Mouse (Mus musculus) kidney, adult 9 months (tissue): Measurements from ENCODE around the gene 6330409D20Rik.

Experiments used
- DNase-seq: peaks from one replicate; pipeline ENCODE4 v3.0.0; 2022

6330409D20Rik gene

DNA sequence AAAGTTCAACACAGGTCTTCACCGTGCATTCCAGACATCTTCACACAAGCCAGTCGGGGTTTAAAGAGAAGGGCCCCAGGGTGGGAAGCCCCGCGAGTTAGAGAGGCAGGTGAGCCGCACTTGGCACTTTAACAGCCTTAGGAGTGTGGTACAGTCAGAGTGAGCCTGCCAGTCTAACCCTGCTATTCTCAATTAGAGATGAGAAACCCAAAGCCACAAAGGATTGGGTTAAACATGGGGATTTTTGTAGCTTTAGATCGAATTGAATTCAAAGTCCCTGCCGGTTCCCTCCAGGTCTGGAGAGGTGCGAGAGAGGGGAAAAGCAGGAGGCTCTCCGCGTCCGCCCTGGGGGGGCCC is at the start of gene 6330409D20Rik:
Gene 6330409D20Rik (minus strand): TSS at position 101 of the 357 bp plus-strand sequence.
- DNase-seq: no peak

DNA sequence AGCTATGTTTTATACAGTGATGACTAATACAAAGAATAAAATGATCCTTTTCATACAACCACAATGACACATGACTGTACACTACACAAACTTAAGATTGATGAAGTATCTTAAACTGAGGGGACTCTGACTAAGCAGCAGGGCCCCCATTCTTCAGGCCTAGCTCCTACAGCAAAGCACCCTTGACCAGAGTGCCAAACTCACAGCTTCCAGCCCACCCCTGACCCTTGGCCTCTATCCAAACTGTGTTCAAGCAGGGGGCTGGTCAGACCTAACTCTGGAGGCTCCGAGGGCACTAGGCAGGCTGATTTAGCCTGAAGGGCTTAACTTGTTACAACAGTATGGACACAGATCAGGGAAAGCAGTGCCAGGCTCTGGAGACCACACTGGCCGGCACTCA is 47.8 kb upstream of the 6330409D20Rik start:
- DNase-seq: no peak

DNA sequence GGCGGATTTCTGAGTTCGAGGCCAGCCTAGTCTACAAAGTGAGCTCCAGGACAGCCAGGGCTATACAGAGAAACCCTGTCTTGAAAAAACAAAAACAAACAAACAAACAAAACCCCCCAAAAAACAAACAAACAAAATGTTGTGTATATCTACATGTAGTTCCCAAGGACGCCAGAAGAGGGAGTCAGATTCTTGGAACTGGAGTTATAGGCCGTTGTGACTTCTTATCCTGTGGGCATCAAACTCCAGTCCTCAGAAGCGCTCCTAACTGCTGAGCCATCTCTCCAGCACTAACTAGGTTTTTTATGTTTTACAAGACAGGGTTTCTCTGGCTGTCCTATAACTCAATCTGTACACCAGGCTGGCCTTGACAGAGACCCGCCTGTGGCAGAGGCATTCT is 46.4 kb upstream of the 6330409D20Rik start:
- no peak for DNase-seq

DNA sequence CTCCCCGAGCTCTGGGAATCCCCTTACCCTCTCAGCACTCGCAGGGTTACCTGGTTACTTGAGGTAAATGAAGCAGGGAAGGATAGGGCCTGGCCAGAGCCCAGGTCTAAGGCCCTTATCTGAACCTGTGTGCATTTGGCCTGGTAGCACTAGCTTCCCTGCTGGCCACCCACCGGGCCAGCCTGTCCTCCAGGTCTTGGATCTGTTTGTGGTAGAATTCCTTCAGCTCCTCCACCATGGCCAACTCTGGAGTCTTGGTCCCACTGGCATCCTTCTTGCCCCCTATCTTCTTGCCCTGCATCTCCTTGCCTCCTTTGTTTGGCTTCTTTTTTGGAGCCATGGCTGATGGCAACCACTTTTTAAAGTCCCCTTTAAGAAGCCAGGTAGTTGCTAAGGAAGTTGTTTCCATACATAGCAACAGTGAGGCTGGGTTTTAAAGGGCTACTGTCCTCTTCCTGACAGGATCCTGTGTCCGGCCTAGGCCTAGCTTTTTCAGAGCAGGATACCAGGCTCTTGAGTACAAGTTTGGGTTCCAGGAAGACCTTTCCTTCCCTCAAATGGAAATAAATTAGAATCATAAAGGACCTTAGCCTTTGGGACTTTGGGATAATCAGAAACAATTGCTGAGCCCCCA is 43.3 kb upstream of the 6330409D20Rik start, which contains the start of gene Cfap157:
Gene Cfap157 (minus strand): TSS at position 381 of the 634 bp plus-strand sequence.
- peak; percentile 46 for DNase-seq

DNA sequence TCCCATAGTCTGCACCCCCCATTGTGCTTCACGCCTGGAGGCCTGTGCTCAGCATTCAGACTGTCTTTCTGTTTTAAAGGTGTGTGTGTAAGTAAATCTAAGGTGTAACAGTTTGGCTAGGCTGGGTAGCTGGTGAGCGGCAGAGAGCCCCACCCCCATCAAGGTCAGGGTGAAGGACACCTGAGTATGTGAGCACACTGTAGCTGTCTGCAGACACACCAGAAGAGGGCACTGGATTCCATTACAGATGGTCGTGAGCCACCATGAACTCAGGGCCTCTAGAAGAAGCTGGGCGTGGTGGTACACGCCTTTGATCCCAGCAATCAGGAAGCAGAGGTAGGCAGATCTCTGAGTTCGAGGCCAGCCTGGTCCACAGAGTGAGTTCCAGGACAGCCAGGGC is 40.9 kb upstream of the 6330409D20Rik start:
- no peak for DNase-seq

DNA sequence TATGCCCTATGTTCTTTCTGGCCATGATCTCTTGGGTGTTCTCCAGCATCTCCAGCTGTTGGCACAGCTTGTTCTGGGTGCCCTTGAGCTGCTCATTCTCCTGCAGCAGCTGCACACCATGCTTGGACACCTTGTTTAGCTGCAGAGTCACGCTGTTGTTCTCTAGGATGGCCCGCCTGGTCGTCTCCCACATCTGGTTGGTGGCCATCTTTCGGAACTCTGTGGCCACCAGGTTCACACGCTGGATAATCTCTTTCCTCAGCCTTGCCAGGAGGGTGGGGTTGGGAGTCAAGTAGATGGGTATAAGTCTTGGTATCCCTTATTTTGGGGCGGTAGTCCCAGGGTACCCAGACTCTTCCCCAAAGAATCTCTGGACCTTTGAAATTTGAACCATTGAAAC is 38.9 kb upstream of the 6330409D20Rik start:
- DNase-seq: no peak

DNA sequence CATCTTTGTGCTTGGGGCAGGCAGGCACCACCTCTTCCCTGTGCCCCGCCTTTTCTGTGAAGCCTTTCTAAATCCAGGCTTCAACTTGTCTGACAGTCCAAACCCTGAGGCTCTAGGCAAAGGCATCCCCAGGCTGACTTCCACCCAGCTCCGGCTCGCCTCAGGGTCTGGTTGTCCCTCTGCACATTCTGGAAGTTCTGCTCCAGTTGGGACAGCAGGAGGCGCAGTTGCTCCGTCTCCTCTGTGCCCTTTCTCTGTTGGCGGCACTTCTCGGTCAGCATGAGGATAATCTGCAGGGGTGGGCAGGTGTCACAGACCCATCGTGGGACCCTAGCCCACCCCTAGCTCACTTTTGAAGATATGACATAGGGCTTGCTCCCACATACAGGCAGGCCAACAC is 38.3 kb upstream of the 6330409D20Rik start:
- peak; percentile 55 for DNase-seq

DNA sequence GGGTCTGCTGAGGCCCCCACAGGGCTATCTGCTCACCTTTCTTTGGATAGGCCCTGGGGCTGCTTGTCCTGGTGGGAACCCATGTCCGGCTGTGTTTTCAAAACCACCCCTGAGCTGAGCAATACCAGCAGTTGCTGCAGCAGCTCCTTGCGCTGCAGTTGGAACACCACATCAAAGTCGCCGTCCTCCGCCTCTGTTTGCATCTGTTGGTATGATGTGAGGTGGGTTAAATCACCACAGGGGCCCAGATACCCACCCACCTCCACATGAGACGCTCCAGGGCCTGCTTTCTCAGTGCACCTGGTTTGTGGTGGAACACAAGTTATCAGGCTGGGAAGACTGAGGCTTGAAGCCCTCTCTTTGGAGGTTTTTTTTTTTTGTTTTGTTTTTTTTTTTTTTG is 37.3 kb upstream of the 6330409D20Rik start:
- DNase-seq: no peak

DNA sequence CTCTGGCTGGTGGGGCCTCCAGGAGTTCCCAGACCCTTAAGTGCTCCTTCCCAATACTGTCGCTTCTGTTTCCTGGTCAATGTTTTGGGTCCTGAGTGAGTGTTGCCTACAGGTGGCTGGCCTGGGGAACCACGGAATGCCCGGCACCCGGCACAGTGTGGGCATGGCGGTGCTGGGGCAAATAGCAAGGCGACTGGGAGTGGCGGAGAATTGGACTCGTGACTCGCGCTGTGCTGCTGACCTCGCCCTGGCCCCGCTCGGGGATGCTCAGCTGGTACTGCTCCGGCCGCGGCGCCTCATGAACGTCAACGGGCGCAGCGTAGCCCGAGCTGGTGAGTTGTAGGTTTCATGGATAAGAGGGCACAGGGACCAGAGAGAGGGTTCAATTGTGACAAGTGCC is 35.4 kb upstream of the 6330409D20Rik start:
- DNase-seq: no peak

DNA sequence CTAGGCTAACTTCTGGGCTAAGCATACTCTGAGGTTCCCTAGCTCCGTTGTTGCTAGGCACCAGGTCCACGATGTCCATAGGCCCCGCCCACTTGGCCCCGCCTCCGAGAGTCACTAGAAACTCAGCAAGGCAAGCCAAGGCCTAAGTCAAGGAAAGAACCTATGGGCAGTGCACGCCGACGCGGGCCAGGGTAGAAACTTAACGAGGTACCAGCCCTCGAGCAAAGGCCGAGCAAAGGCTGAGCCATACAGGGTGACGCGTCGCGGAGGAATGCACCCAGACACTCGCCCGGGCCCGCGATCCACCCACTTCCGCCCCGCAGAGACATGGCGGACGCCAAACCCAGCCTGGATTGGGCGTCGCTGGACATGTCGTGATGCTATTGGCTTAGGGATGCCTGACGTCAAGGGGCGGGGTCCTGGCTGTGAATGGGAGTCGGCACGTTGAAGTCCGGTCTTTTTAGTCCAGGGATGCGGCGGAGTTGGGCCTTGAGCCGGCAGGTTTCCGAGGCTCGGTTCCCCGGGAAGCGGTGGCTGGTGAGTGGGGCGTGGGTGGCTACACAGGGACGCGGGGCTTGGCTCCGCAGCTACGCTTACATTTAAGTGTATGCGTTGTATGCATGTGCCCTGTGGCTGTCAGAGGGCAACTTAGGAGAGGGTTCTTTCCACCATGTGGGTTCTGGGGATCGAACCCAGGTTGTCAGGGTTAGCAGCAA is 34.7 kb upstream of the 6330409D20Rik start, which contains the start of the genes Ttc16 and Ptrh1:
Gene Ttc16 (minus strand): TSS at position 275 of the 716 bp plus-strand sequence.
Gene Ptrh1 (plus strand): TSS at position 428 of the 716 bp plus-strand sequence.
- DNase-seq: peak; percentile 99

DNA sequence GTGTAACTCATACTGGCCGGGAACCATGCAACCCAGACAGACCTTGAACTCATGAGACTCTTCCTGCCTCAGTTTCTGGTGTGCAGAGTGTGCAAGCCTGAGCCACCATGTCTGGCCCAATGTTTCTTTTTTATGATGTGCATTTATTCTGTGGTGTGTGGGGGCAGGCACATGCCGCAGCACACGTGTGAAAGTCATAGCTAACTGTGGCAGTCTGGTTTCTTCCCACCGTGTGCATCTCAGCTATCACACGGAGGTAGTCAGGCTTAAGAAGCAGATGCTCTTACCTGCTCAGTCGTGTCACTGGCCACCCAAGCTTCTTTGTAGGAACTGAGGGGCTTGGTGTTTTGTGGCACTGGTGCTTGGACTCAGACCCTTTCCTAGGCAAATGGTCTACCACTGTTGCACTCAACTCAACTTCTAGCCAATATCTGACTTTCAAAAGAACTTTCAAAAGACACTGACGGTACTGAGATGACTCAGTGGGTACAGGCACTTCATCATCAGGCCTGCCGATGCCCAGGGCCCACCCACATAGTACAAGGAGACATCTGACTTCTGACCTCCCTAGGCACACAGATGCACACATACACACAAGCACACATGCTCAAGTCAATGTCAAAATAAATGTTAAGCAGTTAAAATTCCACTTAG is 31.9 kb upstream of the 6330409D20Rik start:
- no peak for DNase-seq

DNA sequence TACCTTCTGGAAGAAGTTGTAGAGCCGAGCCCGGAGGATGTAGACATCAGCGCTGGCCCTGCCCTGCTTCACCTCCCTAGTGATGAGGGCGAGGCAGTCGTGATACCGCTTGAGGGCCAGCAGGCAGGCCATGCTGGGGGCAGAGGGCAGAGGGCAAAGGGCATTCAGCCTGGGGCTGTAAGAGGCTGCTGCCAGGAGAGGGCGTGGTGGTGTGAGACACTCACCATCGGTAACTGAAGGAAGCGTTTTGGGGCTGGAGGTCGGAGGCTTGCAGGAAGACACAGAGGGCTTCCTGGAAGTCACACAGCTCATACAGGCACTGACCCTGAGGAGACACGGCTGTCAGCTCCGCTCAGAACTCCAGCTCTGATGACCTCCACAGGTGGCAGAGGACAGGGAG is 31.1 kb upstream of the 6330409D20Rik start:
- peak; percentile 65 for DNase-seq

DNA sequence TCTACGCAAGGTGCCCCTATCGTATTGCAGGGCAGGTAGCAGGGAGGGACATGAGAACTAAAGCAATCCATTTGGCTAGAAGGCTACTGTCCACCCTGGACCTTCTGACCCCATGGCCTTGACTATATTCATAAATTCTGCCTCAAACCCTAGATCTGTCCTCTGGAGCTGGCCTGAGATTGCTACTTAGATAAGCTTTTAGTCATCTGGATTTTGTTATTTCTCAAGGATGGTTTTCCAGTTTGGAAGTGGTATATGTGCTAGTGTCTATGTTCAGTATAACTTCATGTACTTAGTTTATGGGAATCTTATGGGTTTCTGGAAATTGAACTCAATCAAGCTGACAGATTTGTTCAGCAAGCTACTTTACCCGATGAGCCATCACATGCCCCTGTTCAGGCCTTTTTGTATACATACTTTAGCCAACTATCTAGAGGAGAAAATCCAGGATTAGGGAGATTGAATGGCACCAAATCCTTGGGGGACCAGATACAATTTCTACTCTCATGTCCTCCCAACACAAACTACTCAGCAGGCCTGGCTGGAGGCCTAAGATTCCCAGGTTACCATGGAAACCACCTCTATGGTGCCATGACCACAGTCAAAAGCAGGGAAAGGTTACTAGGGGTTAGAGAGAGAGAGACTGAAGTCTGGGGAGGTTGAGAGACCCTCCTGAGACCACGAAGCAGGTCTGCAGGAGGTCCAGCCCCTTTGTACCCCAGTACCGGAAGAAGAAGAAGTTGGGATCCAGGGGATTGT is 28.7 kb upstream of the 6330409D20Rik start:
- DNase-seq: no peak

DNA sequence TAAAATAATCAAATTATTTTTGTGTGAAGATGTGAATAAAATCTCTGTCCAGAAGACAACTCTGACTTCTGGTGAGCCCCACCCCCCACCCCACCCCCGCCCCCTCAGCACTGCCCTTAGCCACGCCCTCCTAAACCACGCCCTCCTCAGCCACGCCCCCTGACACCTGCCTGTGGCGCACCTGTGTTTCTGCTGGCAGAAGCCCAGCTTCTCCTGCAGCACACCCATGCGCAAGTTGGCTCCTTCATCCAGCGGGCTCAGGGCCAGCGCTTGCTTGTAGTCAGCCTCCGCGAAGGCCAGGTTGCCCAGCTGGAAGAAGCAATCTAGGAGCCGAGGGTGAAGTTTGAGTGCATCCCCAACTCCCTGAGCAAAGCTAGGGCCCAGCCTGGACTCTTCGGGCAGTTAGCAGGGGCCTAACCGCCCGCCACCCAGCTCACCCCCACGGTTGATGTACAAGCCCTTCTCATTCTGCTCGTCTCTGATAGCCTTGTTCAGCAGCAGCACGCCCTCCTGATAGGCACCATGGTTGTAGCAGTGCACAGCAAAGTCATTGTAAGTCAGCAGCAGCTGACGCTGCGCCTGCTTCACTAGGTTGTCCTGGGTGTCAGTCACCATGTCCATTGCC is 28.0 kb upstream of the 6330409D20Rik start:
- peak; percentile 61 for DNase-seq

DNA sequence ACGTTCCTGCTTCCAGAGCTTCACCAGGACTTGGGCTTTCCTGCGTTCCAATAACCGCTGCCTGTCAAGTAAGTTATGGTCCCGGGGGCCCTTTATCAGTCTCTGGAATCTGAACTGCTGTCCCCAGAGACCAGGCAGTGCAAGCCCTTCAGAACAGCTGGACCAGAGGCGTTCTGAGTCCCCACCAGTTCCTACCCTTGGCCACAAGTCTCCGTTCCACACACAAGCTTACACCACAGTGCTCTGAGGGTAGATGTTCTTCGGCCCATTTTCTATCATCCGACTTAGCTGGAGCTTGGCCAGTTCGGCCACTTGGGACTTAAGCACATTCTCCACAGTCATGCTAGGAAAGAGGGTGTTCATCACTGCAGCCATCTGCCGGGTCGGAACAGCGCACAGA is 26.4 kb upstream of the 6330409D20Rik start:
- no peak for DNase-seq

DNA sequence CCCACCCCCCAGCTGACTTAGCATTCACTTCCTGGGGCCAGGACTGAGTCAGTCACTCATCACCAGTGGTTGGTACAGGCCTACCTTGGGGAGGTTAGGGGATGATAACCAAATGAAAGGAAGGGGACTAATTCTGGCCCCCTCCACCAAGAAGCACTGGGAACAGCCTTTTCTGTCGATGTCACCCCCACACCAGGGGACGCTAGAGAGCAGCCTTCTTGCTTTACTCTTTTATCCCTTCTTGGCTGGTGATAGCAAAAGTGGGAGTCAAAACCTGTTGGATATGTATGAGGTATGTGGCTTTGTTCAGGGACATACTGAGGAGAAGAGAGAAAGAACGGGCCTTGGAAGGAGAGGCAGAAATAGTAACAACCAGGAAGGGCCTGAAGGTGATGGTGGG is 22.5 kb upstream of the 6330409D20Rik start:
- no peak for DNase-seq

DNA sequence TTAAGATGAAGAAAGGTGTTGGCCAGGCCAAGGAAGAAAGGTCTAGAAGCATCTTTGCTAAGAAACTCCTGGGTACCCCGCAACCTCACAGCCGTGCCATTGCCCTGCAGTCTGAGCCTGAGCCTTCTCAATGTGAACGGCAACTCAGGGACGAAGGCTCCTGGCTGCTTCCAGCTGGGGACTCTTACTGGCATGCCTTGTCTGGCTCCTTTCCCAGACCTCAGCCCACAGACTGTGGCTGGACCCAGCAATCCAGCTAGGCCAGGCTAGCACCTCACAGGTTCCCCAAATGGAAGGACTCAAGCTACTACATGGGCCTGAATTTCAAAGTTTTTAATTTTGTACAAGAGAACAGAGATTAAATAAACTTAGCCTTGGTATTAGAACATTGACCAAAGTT is 21.0 kb upstream of the 6330409D20Rik start:
- DNase-seq: no peak

DNA sequence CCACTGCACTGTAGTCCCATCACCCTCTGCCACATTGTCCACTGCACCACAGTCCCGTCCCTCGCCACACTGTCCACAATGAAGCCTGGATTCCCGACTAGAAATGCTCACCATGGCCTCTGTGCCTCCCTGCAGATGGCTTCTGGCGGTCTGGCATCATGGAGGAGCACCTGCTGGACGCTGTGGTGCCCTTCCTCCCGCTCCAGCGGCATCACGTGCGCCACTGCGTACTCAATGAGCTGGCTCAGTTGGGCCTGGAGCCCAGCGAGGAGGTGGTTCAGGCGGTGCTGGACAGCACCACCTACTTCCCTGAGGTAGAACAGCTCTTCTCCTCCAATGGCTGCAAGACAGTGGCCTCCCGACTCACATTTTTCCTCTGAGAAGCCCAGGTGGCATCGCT is 20.5 kb upstream of the 6330409D20Rik start:
- no peak for DNase-seq

DNA sequence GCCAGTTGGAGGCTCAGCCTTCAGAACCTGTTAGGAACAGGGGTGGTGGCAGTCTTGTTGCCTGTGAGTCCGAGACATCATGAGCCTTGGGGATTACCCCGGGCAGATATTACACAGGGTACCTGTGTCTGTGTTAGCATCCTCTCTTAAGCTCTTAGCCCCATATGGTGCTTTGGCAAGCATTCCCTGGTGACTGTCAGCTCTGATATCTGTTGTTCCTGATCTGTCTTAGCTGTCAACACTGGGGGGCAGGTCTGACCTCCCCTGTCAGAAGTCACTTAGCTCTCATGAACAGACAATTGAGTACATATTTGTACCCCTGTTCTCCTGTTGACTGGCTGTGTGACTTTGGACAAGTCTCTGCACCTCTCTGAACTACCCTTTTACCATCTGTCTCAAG is 18.2 kb upstream of the 6330409D20Rik start:
- no peak for DNase-seq

DNA sequence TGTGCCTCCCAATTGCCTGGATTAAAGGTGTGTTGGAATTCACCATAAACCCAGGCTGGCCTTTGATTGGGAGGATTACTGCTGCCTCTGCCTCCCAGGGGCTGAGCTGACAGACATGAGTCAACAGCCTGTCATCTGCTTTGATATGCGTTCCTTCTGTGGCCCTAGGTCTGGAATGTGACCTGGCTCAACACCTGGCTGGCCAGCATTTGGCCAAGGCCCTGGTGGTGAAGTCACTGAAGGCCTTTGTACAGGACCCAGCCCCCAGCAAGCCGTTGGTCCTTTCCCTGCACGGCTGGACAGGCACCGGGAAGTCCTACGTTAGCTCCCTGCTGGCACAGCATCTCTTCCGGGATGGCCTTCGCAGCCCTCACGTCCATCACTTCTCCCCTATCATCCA is 17.7 kb upstream of the 6330409D20Rik start:
- peak; percentile 53 for DNase-seq

DNA sequence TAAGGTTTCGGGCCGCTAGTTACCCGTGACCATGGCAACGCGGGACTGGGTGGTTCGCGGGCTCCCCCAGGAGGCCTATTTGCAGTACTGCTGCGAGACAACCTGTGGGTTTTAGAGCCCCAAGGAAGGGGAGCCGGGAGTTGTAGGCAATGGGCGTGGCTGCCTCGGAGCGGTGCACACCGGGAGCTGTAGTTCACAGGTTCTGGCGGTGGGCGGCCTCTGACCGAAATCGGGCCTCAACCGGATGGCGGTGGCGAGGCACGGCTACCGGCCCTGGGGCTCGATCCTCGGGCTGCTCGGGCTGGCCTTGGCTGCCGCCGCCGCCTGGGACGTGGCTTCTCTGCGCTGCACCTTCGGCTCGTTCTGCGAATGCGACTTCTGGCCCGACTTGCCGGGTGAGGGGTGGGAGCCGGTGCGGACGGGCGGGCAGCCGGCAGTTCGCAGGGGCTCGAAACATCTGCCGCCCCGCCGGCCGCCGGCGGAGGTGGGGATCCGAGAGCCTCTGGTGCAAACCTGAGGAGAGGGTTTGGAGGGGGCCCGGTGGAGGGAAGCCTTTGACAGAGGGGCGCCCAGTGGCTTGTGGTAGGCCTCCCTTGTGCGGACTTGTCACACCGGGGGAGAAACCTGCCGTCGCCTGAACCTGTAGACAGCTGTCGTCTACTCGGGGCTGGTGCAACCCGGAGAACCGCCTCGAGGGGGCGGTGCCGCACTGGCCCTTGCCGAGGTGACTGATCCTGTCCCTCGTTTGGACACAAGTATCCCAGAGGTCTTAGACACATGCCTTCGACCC is 16.4 kb upstream of the 6330409D20Rik start, which contains the start of gene Tor2a:
Gene Tor2a (plus strand): TSS at position 179 of the 790 bp plus-strand sequence.
- peak; percentile 99 for DNase-seq

DNA sequence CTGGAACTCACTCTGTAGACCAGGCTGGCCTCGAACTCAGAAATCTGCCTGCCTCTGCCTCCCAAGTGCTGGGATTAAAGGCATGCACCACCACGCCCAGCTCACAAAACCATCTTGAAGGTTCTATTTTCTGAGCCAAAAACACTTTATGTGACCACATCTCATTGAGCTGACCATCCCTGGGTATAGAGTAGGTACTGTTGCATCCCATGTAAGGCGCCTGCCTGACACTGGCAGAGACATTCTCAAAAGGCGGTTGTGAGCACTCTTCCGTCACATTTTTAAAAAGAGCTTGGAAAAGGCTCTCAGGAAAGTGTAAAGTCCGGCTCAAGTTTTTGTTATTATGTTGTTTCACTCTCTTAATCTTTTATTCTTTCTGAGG is 15.8 kb upstream of the 6330409D20Rik start:
- DNase-seq: no peak
